Mouse (Mus musculus) forebrain, embryonic 13.5 days (tissue): ENCODE measurements at regions not wholly inside any gene's neighbourhood (a gene's known extent, or its start where the extent isn't known, plus 50 kb on each side); places are given as distances from the start of the nearest gene placed in this dataset.
A peak's percentile ranks its signal among the peaks of the same experiment; 100 is the strongest.

ENCODE experiments used
- ATAC-seq: fragments of 200-750 bp; cut with Nextera tagmentation; 2 replicates; pipeline ENCODE4 v1.8.0; 2017
- H3K27ac ChIP-seq: fragments of 300-500 bp; sonication (generic); 2 replicates; pipeline ENCODE4 v1.5.1; 2015; ENCODE audit warnings: inconsistent platforms, mild to moderate bottlenecking, moderate library complexity
- H3K27me3 ChIP-seq: fragments of 300-500 bp; sonication (generic); 2 replicates; pipeline ENCODE4 v1.6.1; 2015; ENCODE audit warnings: mild to moderate bottlenecking, inconsistent platforms
- H3K36me3 ChIP-seq: fragments of 300-500 bp; sonication (generic); 2 replicates; pipeline ENCODE4 v1.6.1; 2015; ENCODE audit warnings: mild to moderate bottlenecking, inconsistent platforms; ENCODE audit not compliant: poor library complexity, severe bottlenecking
- H3K4me1 ChIP-seq: fragments of 300-500 bp; sonication (generic); 2 replicates; pipeline ENCODE4 v1.6.1; 2015; ENCODE audit warnings: inconsistent platforms
- H3K4me2 ChIP-seq: fragments of 300-500 bp; sonication (generic); 2 replicates; pipeline ENCODE4 v1.6.1; 2015; ENCODE audit warnings: inconsistent platforms, mild to moderate bottlenecking, moderate library complexity
- H3K4me3 ChIP-seq: fragments of 300-500 bp; sonication (generic); 2 replicates; pipeline ENCODE4 v1.5.1; 2015; ENCODE audit warnings: mild to moderate bottlenecking, inconsistent platforms
- H3K9ac ChIP-seq: fragments of 300-500 bp; sonication (generic); 2 replicates; pipeline ENCODE4 v1.6.1; 2015; ENCODE audit warnings: mild to moderate bottlenecking, inconsistent platforms
- H3K9me3 ChIP-seq: fragments of 300-500 bp; sonication (generic); replicated peaks from 2 replicates; pipeline ENCODE4 v1.6.1; 2016; ENCODE audit warnings: inconsistent platforms
- WGBS: fragments of 180-500 bp; shearing (Covaris S2); methylation state at CpG from one replicate; pipeline ENCODE4 v1.1.7; 2015; 5-methylcytosine and 5-hydroxymethylcytosine counted together

- Histone ChIP-seq H3K4me2 (no peak overlapping the region), H3K4me3 (no peak overlapping the region), H3K27me3 (no peaks in the 10 kb centered on the region), H3K27ac (no peak overlapping the region), H3K9ac (no peak overlapping the region), H3K36me3 (no peaks in the 10 kb centered on the region), H3K4me1 (no peaks in the 10 kb centered on the region), H3K9me3 (no peaks in the 10 kb centered on the region)
- WGBS = 93% methylated on average over 2 of the region's 2 CpGs
- no peak for ATAC-seq
Observed at GRCm38 (mm10) chr1:129219098-129219497, 54.0 kb upstream of the Thsd7b start.

DNA sequence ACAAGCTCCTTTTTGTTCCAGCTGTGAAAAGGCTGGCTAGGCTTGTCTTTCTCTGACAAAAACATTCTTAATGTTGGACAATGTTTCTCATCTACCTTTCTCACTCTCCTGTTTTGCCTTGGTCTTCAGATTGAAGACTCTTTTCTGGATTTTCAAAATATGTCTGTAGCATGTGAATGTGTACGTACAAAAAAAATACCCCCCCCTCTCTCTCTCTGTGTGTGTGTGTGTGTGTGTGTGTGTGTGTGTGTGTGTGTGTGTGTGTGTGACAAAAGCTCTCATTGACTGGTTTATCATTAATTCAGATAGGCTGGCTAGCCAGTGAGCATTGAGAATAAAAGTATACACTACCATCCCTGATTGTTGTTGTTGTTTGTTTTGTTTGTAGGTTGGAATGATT, 64.3 kb upstream of the Thsd7b start:
- peak; percentile 20; the same call in 1 of the 2 replicates for ATAC-seq
- H3K9ac ChIP-seq = no peak overlapping the region
- no peaks in the 10 kb centered on the region for H3K9me3 ChIP-seq
- peak overlapping the region; percentile 82 for H3K27ac ChIP-seq
- no peak overlapping the region for H3K4me3 ChIP-seq
- 30% methylated on average over 1 of the region's 1 CpGs for WGBS
- no peaks in the 10 kb centered on the region for H3K36me3 ChIP-seq
- H3K4me1 ChIP-seq = peaks cover 15% of the 10 kb centered on the region
- H3K27me3 ChIP-seq = no peaks in the 10 kb centered on the region
- H3K4me2 ChIP-seq = no peak overlapping the region

DNA sequence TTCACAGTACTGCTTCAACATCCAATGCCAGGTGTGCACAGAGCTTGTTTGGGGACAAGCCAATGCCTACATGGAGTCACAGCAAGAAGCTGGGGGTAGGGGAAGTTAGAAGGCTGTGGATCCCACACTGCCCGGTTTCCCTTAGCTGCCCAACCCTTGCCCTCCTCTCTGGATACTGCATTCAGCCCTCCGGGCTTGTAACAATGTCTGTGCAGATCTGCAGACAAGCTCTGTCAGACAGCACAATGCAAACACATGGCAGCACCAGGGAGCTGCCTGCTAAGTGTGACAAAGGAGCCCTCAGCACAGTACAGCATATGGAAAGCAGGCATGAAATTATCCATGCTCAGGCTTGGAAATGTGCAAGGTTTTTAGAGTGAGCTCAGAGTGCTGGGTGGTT, 64.7 kb upstream of the Thsd7b start:
- WGBS = 6% methylated on average over 2 of the region's 2 CpGs

DNA sequence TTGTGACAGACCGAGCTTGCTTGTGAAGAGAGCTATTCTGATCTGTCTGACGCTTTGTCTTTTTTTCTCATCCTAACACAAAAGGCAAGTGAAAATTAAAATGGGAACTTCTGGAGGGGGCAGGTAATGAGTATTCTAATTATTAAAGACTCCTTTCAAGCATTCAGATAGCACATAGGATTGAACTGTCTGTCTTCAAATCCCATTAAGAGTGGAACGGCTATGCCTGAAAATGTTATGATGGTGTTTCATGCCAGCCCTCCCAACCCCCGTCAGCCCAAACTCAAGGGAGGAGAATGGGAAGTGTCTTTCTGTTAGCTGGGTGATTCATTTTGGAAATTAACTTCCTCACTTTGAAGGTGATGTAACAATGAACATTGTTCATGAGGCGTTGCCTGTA, 65.4 kb upstream of the Thsd7b start:
- no peaks in the 10 kb centered on the region for H3K9me3 ChIP-seq
- peaks cover 15% of the 10 kb centered on the region for H3K4me1 ChIP-seq
- H3K36me3 ChIP-seq = no peaks in the 10 kb centered on the region
- H3K4me2 ChIP-seq = no peak overlapping the region
- no peak overlapping the region for H3K27ac ChIP-seq
- 56% methylated on average over 5 of the region's 5 CpGs for WGBS
- no peaks in the 10 kb centered on the region for H3K27me3 ChIP-seq
- ATAC-seq = no peak; the same call in 1 of the 2 replicates
- no peak overlapping the region for H3K9ac ChIP-seq
- H3K4me3 ChIP-seq = no peak overlapping the region

More for the DNA sequence above, 64.7 kb upstream of the Thsd7b start:
- Histone ChIP-seq H3K4me3 (no peak overlapping the region), H3K4me2 (no peak overlapping the region), H3K36me3 (no peaks in the 10 kb centered on the region), H3K27me3 (no peaks in the 10 kb centered on the region), H3K4me1 (peaks cover 15% of the 10 kb centered on the region), H3K9ac (no peak overlapping the region), H3K27ac (peak overlapping the region; percentile 82), H3K9me3 (no peaks in the 10 kb centered on the region)
- ATAC-seq = peak; percentile 98

- peak; percentile 70; the same call in 1 of the 2 replicates for ATAC-seq
Observed at GRCm38 (mm10) chr1:129180174-129180759, 92.8 kb upstream of the Thsd7b start.

GRCm38 (mm10) chr1:129169936-129170335, 103.2 kb upstream of the Thsd7b start:
- no peaks in the 10 kb centered on the region for H3K36me3 ChIP-seq
- H3K9ac ChIP-seq = no peak overlapping the region
- no peaks in the 10 kb centered on the region for H3K9me3 ChIP-seq
- no peak overlapping the region for H3K4me3 ChIP-seq
- no peaks in the 10 kb centered on the region for H3K4me1 ChIP-seq
- ATAC-seq = no peak
- WGBS = 92% methylated on average over 8 of the region's 8 CpGs
- no peaks in the 10 kb centered on the region for H3K27me3 ChIP-seq
- no peak overlapping the region for H3K4me2 ChIP-seq
- H3K27ac ChIP-seq = no peak overlapping the region

More at GRCm38 (mm10) chr1:129180174-129180759, 92.8 kb upstream of the Thsd7b start:
- WGBS = 89% methylated on average over 3 of the region's 3 CpGs
- Histone ChIP-seq H3K9ac (no peak overlapping the region), H3K4me2 (no peak overlapping the region), H3K4me3 (no peak overlapping the region), H3K27ac (no peak overlapping the region), H3K36me3 (no peaks in the 10 kb centered on the region), H3K4me1 (no peaks in the 10 kb centered on the region), H3K9me3 (no peaks in the 10 kb centered on the region), H3K27me3 (no peaks in the 10 kb centered on the region)

DNA sequence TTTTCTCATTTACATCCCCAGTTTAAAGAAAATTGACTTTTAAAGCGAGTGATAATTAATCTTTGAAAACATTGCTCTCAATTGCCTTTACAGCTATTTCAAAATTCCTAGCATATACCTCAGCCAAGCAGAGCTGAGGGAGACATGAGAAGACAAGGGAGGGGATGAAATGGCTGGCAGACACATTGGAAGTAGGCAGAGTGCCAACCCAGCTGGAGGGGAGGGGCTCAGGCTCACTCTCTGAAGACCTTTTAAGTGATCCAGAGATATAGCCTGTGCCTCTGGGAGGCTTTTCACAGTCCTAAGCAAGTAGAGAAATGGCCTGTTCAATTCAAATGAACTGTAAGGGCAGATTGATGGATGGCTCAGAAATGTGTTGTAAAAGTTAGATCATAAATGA, 122.5 kb upstream of the Thsd7b start:
- H3K27me3 ChIP-seq = no peaks in the 10 kb centered on the region
- H3K4me2 ChIP-seq = no peak overlapping the region
- no peak overlapping the region for H3K4me3 ChIP-seq
- 0 out of 2 replicates have a peak, but pooled peaks cover 4% of the 10 kb centered on the region for H3K4me1 ChIP-seq
- ATAC-seq = 0 out of 2 replicates have a peak, but pooled peaks have one; percentile 50
- H3K9me3 ChIP-seq = no peaks in the 10 kb centered on the region
- H3K27ac ChIP-seq = no peak overlapping the region
- no peaks in the 10 kb centered on the region for H3K36me3 ChIP-seq
- WGBS = 78% methylated on average over 1 of the region's 1 CpGs
- H3K9ac ChIP-seq = no peak overlapping the region

- WGBS = 77% methylated on average over 7 of the region's 7 CpGs
- no peaks in the 10 kb centered on the region for H3K36me3 ChIP-seq
- no peak overlapping the region for H3K27ac ChIP-seq
- 0 out of 2 replicates have a peak, but pooled peaks cover 4% of the 10 kb centered on the region for H3K4me1 ChIP-seq
- no peaks in the 10 kb centered on the region for H3K27me3 ChIP-seq
- H3K9me3 ChIP-seq = no peaks in the 10 kb centered on the region
- peak; percentile 27; the same call in 1 of the 2 replicates for ATAC-seq
- H3K9ac ChIP-seq = no peak overlapping the region
- H3K4me2 ChIP-seq = no peak overlapping the region
- no peak overlapping the region for H3K4me3 ChIP-seq
Observed at GRCm38 (mm10) chr1:129148733-129149388, 124.2 kb upstream of the Thsd7b start.

DNA sequence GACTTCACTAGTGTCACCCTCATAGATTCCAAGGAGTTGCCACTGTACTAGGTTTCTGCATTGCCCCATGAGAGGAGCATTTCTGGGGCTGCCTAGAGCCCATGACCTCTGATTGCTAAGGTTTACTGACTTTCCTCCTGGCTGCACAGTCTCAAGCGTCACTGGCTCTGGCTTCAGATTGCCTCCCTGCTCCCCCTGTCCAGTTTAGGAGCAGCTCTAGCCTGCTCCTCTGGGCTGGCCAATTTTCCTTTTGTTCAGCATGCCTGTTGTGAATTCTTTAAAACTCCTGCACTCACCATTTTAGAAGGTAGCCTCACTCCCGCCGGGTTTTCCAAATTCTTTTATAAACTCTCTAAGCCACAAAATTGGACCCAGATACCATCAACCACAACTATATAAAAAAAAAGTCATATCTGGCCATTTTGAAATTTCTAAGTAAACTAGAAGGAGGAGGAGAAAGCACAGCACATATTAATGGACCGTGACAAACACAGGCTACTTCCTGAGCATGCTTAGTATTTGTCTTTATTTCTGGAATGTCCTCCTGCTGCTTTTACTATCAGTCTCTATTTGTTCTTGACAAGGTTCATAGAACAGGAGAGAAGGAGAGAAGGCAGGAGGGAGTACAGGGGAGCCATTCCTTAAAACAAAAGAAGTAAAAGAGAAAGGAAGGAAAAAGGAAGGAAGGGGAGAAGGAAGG, 126.6 kb upstream of the Thsd7b start:
- H3K4me3 ChIP-seq = no peak overlapping the region
- no peaks in the 10 kb centered on the region for H3K36me3 ChIP-seq
- H3K9me3 ChIP-seq = no peaks in the 10 kb centered on the region
- H3K4me1 ChIP-seq = 0 out of 2 replicates have a peak, but pooled peaks cover 4% of the 10 kb centered on the region
- no peaks in the 10 kb centered on the region for H3K27me3 ChIP-seq
- no peak for ATAC-seq
- no peak overlapping the region for H3K4me2 ChIP-seq
- no peak overlapping the region for H3K27ac ChIP-seq
- no peak overlapping the region for H3K9ac ChIP-seq
- 68% methylated on average over 4 of the region's 4 CpGs for WGBS

DNA sequence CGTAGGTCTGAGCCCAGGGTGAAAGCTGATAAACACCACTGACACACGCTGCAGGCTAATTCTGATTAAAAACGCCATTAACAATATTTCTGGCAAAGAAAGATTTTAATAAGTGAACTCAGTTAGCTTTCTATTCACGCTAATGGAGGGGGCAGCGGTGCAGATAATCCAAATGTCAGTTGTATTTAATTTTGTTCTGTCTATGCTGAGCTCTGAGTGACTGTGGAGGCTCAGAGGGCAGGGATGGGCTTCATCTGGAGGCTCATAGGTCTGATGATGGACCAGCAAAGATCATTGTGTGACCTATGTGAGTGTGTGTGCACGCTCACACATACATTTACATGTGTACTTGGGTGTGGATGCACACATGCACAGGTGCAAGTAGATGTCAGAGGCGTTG, 134.3 kb upstream of the Thsd7b start:
- WGBS = 89% methylated on average over 7 of the region's 7 CpGs
- no peaks in the 10 kb centered on the region for H3K4me1 ChIP-seq
- H3K27me3 ChIP-seq = no peaks in the 10 kb centered on the region
- H3K36me3 ChIP-seq = no peaks in the 10 kb centered on the region
- no peak overlapping the region for H3K27ac ChIP-seq
- H3K9ac ChIP-seq = no peak overlapping the region
- no peak overlapping the region for H3K4me3 ChIP-seq
- no peaks in the 10 kb centered on the region for H3K9me3 ChIP-seq
- no peak for ATAC-seq
- no peak overlapping the region for H3K4me2 ChIP-seq

DNA sequence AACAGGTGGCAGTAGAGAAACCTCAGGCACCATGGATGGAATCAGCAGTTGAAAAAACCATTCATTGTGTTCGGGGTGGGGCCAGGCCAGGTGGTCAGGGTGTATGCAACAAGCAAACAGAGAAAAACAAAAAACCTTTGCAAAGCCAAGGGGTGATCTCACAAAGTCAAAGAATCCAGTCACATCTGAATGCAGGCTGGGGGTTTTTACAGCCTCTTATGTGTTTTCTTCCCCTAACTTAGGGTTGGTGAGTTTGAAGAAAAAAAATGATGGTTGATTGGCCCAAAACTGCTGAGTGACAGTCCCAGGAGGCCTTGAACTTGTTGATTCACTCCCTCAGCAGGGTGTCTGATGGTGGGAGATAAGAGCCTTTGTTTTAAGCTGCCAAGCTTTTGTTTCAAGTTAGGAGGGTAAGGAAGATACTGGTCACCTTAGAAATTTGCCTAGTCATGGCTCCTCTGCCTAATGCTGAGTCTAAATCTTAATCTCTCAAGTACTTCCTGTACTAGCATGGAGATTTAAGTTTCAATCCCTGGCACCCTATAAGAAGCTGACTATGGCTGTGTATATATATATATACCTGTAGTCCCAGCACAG, 166.0 kb upstream of the Thsd7b start:
- WGBS = 61% methylated on average over 1 of the region's 1 CpGs
- Histone ChIP-seq H3K4me3 (no peak overlapping the region), H3K4me2 (no peak overlapping the region), H3K9ac (no peak overlapping the region), H3K9me3 (no peaks in the 10 kb centered on the region), H3K4me1 (no peaks in the 10 kb centered on the region), H3K27ac (no peak overlapping the region), H3K27me3 (no peaks in the 10 kb centered on the region), H3K36me3 (no peaks in the 10 kb centered on the region)
- ATAC-seq = no peak

- no peaks in the 10 kb centered on the region for H3K4me1 ChIP-seq
- ATAC-seq = no peak
- H3K36me3 ChIP-seq = no peaks in the 10 kb centered on the region
- H3K4me2 ChIP-seq = no peak overlapping the region
- H3K9ac ChIP-seq = no peak overlapping the region
- no peaks in the 10 kb centered on the region for H3K9me3 ChIP-seq
- no peak overlapping the region for H3K27ac ChIP-seq
- H3K27me3 ChIP-seq = no peaks in the 10 kb centered on the region
- H3K4me3 ChIP-seq = no peak overlapping the region
- WGBS = 89% methylated on average over 8 of the region's 8 CpGs
Observed at GRCm38 (mm10) chr1:129100997-129101396, 172.1 kb upstream of the Thsd7b start.
